Comparison of ENCODE assay signal across 8 mouse cellular contexts in genomic region chr19:53850166-53850922, GRCm38 (mm10). TPM values are rescaled to one million over a fixed set of nuclear protein-coding genes. Genes with fewer than 3 reads are reported as not detected.
DNase-seq lines count a peak whose midpoint lies in the region; ATAC-seq and TF ChIP-seq lines count a peak whose summit lies in the region.

No protein-coding gene starts in this region.

- no peaks in the 10 kb centered on the region for H3K27me3 ChIP-seq in lung, embryonic 15.5 days
- no peaks in the 10 kb centered on the region for H3K27me3 ChIP-seq in testis, adult 2 months (ENCODE audit: control insufficient read depth, insufficient read depth, low read length)

- H3K4me2 ChIP-seq in lung, embryonic 15.5 days, result peak overlapping the region; percentile 23

- peak overlapping the region; percentile 39; the same call in 1 of the 2 replicates for H3K27ac ChIP-seq in cortical plate, adult 2 months (ENCODE audit: insufficient read depth, low read length)
- peak overlapping the region; percentile 76 for H3K27ac ChIP-seq in lung, embryonic 15.5 days
- H3K27ac ChIP-seq in testis, adult 2 months (ENCODE audit: control insufficient read depth, insufficient read depth, low read depth, low read length), result peak overlapping the region; percentile 83

- H3K36me3 ChIP-seq in lung, embryonic 15.5 days, result no peaks in the 10 kb centered on the region
- no peaks in the 10 kb centered on the region for H3K36me3 ChIP-seq in testis, adult 2 months (ENCODE audit: control insufficient read depth, insufficient read depth, low read length)

- TF ChIP-seq POLR2A in cortical plate, adult 2 months (IDR thresholded peaks at IDR 0.05; ENCODE audit: extremely low read depth, insufficient read depth, low read length), result no peak
- no peak for TF ChIP-seq POLR2A in testis, adult 2 months (IDR thresholded peaks at IDR 0.05; ENCODE audit: control insufficient read depth, low read depth, low read length)

- H3K4me1 ChIP-seq in cortical plate, adult 2 months (ENCODE audit: control insufficient read depth, insufficient read depth, low read length), result peaks cover 13% of the 10 kb centered on the region
- peaks cover 35% of the 10 kb centered on the region for H3K4me1 ChIP-seq in lung, embryonic 15.5 days
- H3K4me1 ChIP-seq in testis, adult 2 months (ENCODE audit: control insufficient read depth, insufficient read depth, low read length), result peaks cover 10% of the 10 kb centered on the region

- WGBS in lung, embryonic 15.5 days, result 33% methylated on average over 18 of the region's 18 CpGs

- H3K9ac ChIP-seq in lung, embryonic 15.5 days, result no peak overlapping the region

- H3K9me3 ChIP-seq in lung, embryonic 15.5 days, result no peaks in the 10 kb centered on the region

- no peak for TF ChIP-seq CTCF in cortical plate, adult 2 months (IDR thresholded peaks at IDR 0.05; ENCODE audit: extremely low read depth, insufficient read depth, low read length)
- TF ChIP-seq CTCF in testis, adult 2 months (IDR thresholded peaks at IDR 0.05; ENCODE audit: control insufficient read depth, insufficient read depth, insufficient replicate concordance, low read depth, low read length), result no peak

- peak; percentile 78; the same call in 1 of the 2 replicates for ATAC-seq in lung, embryonic 15.5 days (ENCODE audit: borderline replicate concordance, extremely low read depth, low FRiP score, low TSS enrichment)

- H3K4me3 ChIP-seq in cortical plate, adult 2 months (ENCODE audit: insufficient read depth, low read length), result no peak overlapping the region
- no peak overlapping the region for H3K4me3 ChIP-seq in lung, embryonic 15.5 days
- no peak overlapping the region for H3K4me3 ChIP-seq in testis, adult 2 months (ENCODE audit: control insufficient read depth, low read depth, low read length)

- DNase-seq in ovary, adult 18-20 months (ENCODE audit: low spot score), result peak; percentile 79
- DNase-seq in ovary, postnatal 10 days (ENCODE audit: low spot score), result no peak
- DNase-seq in heart, adult 8-10 months (ENCODE audit: low spot score), result peak; percentile 73
- peak; percentile 84 for DNase-seq in kidney, adult 11 months
- no peak for DNase-seq in thymus, adult 18-20 months

RNA-seq across cellular contexts. Expression of gene Pdcd4, which starts 41.7 kb away (rescaled TPM):
- 54.9 and 61.1 TPM in 2 replicates for polyA plus RNA-seq in cortical plate, adult 2 months (2012; rRNA removed)
- total RNA-seq in heart, adult 8-10 months (2022), result 10 to 100 TPM; 18.3 to 28.1 (median 23.4) TPM
- polyA plus RNA-seq in lung, embryonic 15.5 days (2015; fragmentation: Nextera tagmentation; extraction: Ambion mirVana), result 87.7 and 89.7 TPM in 2 replicates
- polyA plus RNA-seq in testis, adult 2 months (2012; rRNA removed), result 37.1 and 46.6 TPM in 2 replicates

Comparison
In these comparisons a context has a peak if more than half of its experiments do, and no peak if none do; other contexts are left out.
1. DNase-seq: peak in ovary, adult 18-20 months (single experiment), heart, adult 8-10 months (single experiment) and kidney, adult 11 months (single experiment); none in ovary, postnatal 10 days (single experiment) and thymus, adult 18-20 months (0 of 2).
2. Peak in every context shown above with its lines, with median percentiles within 50 percentile points of each other: H3K27ac ChIP-seq.